Mouse (Mus musculus) heart, adult 2 months (tissue): ENCODE measurements around the gene Mdfi.

Experiments
- CTCF ChIP-seq: fragments of 200-600 bp; IDR thresholded peaks from 2 replicates; pipeline ENCODE4 v1.8.1; 2022; ENCODE audit warnings: antibody characterized with exemption, mild to moderate bottlenecking, moderate library complexity
- POLR2A ChIP-seq: fragments of 200-500 bp; IDR thresholded peaks from 2 replicates; pipeline ENCODE4 v1.6.1; 2011; ENCODE audit warnings: mild to moderate bottlenecking, low read depth, low read length, control low read depth; ENCODE audit not compliant: insufficient read depth

GRCm38 (mm10) chr17:47841521-47841920 lies 7.0 kb upstream of the Mdfi start:
- TF ChIP-seq CTCF (no peak), POLR2A (no peak)
